Mouse (Mus musculus): ENCODE data around the gene Schip1.
A peak's percentile ranks its signal among the peaks of the same experiment; 100 is the strongest.

Schip1 gene

DNA sequence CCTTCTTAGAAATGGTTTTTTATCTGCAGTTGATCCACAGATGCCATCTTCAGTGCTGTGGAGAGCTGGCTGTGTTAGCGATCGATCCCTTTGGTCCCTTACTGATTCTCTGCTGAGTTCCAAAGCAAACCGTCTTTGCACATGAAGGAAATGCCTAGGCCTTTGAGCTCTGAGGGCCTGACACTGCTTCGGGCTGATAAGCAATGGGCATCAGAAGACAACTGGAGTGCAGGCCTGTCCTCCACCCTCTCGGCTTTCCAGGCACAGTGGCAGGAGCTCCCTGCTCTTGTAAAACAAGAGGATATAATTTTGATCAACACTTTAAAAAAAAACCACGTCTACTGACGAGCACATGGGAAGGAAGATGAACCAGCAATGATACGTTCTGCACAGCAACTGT lies 477.1 kb downstream of the Schip1 start:
- DNase-seq (ENCODE audit: low read depth in 1 of 2, low spot score in 2 of 2) = no peak

DNA sequence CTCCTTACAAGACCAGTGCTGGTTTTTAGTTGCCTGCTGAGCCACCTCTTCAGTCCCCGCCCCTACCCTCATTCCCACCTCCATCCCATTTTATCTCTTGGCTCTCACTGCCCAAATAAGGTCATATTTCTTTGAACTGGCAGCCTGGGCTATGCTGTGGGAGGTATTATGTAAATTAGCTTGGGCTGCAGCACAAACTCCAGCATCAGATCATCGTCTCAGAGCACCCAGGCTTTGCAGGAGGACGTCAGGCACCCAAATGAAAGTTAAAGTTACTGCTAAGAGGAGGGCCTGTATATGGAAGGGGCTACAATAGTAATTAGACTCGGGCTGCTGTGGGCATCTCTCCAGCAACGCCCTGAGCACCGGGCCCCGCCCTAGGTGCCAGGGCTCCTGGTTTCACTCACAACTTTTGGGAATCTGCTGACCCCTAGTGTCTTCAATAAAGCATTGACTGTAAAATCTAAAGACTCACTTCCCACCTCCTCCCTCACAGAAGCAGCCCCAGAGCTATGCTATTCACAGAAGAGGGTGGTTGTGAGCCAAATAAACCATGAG lies 478.4 kb downstream of the Schip1 start:
- DNase-seq (ENCODE audit: low read depth in 1 of 2, low spot score in 2 of 2) = no peak

DNA sequence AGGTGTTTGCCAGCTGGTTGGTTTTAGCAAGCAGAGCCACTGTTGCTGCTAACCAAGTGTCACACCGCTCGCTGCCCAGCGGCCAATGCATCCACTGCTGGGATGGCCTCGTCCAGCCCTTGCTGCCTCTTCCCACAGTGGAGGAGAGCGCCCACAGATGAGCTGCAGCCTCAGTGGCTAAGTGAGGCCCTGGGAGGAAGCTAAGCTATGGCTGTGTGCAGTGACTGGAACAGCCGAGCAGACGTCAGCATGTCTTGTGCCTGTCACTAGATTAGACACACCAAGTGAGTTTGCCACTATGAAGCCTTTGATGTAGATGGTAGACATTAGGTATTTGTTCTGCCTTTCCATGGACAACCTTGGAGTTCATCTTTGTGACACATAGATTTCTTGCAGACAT lies 480.2 kb downstream of the Schip1 start:
- no peak for DNase-seq (ENCODE audit: low read depth in 1 of 2, low spot score in 2 of 2)

DNA sequence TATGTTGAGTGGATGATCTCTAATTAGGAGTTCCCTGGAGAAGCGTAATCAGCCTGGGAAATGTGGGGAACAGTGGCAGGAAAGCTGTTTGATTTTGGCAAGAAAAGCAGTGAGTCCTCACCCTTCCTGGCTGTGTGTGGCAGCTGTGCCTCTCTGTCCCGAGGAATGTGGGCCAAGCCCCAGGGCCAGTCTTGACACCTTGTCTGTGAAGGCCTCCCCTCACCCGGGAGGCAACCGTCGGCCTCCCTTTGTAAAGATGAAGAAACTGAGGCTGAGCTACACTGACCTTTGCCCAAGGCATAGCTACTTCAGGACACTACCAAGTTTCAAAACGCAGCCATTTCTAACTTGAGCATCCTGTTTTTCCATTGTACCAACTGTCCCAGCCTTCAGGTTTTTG lies 481.3 kb downstream of the Schip1 start:
- no peak for DNase-seq (ENCODE audit: low read depth in 1 of 2, low spot score in 2 of 2)

DNA sequence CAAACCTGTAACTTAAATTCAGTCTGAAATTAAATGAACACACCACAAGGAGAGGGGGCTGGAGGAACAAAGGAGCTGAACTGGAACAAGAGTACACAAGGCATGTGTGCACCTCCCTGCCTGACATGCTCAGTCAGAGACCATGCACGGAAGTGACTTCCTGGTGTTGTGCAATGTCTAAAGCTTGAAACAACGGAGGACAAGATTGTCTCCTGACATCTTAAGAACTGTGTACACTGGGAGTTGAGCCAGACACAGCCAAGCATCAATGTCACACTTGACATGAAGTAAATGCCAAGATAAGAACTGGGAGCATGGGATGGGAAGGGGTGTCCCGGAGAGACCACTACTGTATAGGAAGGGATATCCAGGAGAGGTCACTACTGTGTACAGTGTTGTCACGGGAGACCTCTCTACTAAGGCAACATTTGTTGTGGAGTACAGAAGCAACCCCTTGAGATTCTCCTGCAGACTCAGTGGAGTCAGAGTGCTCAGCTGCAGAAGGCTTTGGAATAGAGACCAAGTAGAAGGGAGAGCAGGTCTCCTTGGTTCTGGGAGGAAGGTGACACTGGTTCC lies 490.6 kb downstream of the Schip1 start:
- DNase-seq (ENCODE audit: low read depth in 1 of 2, low spot score in 2 of 2) = no peak

DNA sequence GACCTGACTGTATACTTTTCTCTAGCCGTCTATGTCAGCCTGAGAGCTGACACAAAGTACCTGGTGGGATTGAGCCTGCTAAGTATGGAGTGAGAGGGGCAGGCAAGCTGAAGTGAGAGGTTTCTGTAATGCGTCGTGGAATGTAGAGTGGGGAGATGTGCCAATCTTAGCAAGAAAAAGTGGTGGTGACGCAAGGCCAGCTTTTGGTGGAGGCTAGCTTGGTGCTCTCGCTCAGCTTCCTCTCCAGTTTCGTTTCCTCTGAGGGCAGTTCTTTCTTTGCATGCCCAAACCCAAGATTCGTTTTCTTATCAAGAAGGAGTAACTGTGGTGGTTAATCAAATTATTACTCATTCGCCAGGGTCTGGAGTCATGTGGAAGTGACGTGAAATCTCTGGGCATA lies 492.3 kb downstream of the Schip1 start:
- peak; percentile 45 to 46 for DNase-seq (ENCODE audit: low read depth in 1 of 2, low spot score in 2 of 2)

DNA sequence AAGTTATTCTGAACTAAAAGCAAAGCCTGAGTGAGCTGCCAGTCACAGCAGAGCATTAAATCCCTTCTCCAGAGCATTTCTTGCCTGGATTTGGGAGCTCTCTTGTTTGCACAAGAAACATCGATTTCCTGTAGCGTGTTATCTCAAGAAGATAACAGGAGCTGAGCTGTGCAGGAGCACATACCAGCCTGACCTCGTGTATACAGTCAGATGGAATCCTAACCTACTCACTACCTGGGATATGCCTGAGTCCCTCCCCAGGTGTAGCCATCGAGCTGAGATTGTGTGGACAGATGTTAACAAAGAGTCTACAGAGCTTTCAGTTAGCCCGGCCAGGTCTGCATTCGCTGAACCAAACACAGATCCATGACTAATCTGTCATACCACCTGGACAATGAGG lies 494.1 kb downstream of the Schip1 start:
- DNase-seq (ENCODE audit: low read depth in 1 of 2, low spot score in 2 of 2) = no peak

DNA sequence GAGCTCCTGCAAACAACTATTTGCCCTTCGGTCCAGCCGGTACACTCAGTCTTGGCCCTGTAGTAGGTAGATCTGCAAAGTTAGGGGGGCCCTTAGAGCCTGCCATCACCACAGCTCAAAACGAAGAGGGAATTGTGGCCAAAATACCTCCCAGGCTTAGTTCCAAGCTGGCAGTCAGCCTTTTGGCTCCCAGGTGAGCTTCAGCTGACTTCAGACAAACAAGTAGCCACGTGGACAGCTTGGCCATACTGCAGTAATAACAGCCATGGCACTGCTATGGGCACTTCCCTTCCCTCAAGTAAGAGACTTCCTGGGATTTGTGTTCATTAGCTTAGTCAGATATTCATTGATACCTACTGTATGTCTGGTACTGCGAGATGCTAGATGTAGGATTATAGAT lies 495.5 kb downstream of the Schip1 start:
- no peak for DNase-seq (ENCODE audit: low read depth in 1 of 2, low spot score in 2 of 2)

DNA sequence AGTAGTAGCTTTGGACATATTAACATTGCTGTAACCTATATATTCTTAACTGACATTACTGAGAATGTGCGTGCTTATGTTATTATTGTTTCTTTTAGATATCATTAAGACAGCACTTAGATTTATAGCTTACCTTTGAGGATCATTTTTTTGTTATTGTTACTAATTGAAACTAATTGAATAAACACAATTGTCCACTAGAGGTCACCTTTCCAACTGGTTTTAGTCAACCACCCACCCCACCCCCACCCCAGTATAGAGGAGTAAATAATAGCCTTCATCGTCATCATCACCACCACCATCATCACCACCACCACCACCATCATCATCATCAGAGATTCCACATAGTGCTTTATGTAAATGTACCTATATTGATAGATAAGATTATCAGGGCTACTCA lies 498.2 kb downstream of the Schip1 start:
- no peak for DNase-seq (ENCODE audit: low read depth in 1 of 2, low spot score in 2 of 2)

DNA sequence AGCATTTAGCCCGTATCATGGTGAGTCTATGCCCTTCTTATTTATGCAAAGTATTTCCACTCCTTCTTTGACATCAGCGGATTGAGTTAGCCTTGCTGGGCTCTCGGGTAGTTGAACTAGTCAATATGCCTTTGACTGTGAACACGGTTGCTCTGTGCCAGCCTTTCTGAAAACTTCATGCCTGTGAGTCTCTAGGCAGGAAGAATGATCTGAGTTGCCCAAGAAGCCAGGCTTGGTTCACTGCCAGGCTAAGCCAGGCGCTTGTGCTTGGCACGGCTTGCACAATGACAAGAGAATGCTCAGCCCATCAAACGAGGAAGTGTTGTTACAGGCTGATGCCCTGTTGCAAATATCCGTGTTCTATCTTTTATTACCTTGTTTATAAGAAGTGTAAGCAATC lies 499.3 kb downstream of the Schip1 start:
- DNase-seq (ENCODE audit: low read depth in 1 of 2, low spot score in 2 of 2) = peak; percentile 41 to 58

DNA sequence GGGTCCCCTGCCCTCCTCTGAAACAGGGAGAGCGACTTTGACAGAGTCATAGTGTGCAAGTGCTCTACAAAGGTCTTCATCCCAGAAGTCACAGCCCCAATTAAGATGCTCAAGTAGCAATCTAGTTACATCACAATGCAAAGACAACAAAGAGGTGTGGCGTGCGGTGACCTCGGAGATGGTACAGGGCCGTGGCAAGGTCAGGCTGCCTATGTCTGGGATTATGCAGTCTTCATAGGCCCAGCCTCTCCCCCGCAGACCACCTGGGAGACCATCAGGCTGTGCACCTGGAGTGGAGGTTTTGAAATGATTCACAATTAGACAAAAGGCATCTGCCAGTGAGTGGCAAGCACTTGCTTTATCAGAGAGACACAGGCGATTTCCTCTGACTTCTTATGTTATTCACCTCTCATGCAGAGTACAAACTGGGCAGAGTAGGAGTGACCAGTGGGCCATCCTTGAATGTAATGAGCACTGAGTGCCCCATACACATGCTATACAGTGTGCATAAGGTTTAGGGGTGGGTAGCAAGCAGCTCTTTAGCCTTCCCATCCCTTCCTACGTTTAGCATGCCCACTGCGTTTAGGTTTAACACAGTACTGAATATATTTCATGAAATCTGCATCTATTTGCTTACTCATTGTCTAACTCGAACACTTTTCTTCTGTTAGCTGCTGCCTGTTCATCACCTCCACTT lies 500.5 kb downstream of the Schip1 start:
- DNase-seq (ENCODE audit: low read depth in 1 of 2, low spot score in 2 of 2) = no peak

DNA sequence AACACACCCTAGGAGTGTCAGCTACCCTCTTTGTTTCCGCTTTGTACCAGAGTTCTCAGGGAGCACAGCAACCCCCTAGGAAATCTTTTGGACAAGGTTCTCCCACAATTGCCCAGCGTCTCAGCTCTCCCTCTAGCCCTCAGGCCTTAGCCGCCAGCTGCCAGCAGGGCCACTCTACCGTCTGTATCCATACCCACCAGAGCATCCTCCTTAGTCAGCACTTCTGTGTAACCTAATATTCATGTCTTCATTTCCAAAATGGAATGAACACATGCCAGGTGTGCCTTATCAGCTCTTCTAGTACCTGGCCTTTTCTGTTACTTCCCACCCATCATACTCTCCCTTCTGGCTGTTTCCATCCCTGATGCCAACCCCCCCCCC lies 501.1 kb downstream of the Schip1 start:
- no peak for DNase-seq (ENCODE audit: low read depth in 1 of 2, low spot score in 2 of 2)

DNA sequence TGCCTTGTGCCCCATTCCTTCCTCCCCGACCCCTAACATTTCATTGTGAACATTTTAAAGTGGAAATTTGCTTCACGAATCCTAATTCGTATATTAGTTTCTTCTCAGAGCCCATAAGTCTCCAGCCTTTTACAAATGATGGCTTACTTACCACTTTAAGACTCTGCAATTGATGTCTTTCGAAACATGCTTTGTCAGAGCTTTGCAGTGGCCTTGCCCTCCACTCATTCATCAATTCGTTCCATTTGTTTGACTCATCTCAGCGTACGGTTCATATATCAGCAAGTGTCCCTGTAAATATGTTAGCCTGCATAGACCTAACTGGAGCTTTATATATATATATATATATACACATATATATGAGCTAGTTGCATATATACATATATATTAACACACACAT lies 503.0 kb downstream of the Schip1 start:
- DNase-seq (ENCODE audit: low read depth in 1 of 2, low spot score in 2 of 2) = no peak

DNA sequence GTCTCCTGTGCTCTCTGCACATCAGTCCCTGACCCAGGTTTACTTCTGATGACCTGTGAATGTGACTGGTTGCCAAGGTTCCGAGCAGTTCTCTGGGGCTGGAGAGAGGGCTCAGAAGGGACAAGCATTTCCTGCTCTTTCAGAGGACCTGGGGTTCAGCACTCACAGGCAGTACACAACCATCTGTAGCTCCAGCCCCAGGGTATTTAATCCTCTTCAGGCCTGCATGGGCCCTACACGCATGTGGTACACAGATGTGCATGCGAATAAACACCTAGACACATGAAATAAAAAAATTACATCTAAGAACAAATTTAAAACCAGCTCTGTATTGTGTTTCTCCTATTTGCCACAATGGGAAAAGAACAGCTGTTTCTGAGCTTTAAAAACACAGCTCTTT lies 503.5 kb downstream of the Schip1 start:
- DNase-seq (ENCODE audit: low read depth in 1 of 2, low spot score in 2 of 2) = no peak

DNA sequence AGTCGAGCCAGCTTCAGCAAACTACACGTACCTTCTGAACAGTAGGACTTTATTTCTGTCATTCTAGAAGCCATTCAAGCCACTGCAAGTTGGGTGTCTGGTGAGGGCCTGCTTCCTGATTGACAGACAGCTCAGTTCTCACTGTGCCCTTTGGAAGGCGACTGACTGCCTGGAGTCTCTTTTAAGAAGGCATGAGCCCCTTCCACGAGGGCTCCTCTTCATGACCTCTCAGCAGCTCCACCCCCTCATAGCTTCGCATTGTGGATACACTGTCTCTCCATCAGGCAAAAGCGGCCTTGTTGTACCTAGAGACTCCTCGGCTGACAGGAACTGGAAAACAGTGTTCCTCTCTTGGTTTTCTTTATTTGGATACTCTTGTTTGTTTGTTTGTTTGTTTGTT lies 504.1 kb downstream of the Schip1 start:
- DNase-seq (ENCODE audit: low read depth in 1 of 2, low spot score in 2 of 2) = no peak

DNA sequence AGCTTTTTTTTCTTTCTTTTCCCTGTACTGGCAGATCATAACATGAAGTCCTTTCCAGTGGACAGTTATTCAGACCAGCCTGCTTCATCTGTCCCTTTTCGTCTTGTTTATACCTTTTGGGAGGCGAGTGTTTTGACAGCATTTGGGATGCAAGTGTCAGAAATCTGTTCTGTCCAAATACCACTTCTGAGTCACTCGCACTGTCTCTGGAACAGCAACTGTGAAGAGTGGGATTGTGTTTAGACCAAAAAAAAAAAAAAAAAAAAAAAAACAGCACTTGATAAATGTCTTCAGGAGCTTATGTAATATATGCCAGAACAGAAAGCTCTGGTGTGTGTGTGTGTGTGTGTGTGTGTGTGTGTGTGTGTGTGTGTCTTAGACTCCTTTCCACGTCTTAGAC lies 505.7 kb downstream of the Schip1 start:
- DNase-seq (ENCODE audit: low read depth in 1 of 2, low spot score in 2 of 2) = no peak

DNA sequence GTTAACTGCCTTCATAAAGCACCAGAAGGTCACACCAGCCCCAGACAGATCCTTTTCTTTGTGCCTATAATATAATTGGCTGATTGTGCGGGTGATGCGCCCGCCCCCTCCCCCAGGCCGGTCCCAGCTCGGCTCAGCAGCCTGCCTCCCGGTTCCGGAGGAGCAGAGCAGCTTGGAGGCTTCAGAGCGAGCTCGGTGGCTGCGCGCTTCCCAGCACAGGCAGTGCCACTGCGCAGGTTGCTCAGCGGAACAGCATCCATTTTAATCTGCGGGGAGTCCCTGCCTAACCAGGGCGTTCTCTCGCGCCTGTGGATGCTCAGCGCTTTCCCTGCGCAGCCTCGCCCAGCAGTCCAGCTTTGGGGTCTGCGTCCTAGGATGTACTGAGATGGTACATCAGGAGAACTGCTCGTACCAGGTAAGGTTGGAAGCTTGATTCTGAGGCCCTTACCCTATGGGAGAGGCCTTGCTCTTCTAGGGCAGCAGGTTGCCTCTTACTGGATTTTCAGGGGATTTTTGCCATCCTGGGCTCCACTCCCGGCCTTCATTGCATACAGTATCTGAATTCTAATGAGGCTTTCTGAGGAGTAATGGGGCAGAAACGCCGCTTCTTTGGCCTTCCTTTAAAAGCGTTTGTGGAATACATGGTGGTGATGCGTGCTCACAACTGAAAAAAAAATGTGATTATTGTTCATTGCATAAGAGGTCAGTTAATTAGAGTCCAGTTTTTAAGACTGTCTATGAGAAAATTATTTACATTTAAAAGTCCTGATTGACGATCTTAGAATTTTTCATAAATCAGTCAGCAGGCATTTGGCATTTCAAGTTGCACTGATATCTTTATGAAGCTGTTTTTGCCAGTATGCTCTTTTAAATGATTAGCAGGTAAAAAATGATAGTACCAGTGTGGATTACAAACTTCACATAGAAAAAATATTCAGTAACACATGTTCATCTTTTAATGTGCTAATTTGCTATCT lies 507.9 kb downstream of the Schip1 start:
- DNase-seq (ENCODE audit: low read depth in 1 of 2, low spot score in 2 of 2) = no peak

DNA sequence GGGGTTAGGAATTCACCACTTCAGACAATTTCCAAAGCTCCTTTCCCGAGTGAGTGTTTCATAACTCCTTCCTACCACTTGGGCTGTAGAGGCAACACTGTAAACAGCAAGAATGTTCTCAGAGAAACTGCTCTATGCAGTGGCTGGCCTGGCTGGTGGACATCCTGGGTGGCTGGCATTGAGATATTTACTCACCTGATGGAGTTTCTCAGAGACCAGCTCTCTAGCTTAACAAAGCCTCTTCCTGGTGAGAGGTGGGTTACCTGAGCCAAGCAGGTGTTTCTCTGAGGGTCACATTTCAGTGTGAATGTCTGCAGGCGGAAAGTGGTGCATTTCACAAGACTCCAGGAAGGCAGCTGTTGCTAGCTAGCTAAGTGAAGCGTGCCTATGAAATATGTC lies 508.6 kb downstream of the Schip1 start:
- DNase-seq (ENCODE audit: low read depth in 1 of 2, low spot score in 2 of 2) = no peak

DNA sequence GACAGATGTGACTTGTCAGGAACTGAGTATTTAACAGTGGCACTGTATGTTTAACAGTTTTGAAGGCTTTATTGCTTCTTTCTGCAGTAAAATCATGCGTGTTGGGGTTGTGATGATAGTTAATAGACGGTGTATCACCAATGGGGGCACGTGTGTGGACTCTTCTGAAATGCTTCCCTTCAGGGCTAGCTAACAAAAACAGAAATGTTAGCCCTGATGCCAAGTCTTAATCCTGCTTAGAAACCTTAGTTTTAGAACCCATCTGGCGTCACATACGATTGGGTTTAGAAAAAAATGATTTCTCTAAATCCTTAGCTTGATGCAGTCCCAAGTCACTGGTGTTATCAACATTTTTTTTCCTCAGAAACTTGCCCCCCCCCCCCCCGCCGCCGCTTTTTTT lies 509.5 kb downstream of the Schip1 start:
- no peak for DNase-seq (ENCODE audit: low read depth in 1 of 2, low spot score in 2 of 2)

DNA sequence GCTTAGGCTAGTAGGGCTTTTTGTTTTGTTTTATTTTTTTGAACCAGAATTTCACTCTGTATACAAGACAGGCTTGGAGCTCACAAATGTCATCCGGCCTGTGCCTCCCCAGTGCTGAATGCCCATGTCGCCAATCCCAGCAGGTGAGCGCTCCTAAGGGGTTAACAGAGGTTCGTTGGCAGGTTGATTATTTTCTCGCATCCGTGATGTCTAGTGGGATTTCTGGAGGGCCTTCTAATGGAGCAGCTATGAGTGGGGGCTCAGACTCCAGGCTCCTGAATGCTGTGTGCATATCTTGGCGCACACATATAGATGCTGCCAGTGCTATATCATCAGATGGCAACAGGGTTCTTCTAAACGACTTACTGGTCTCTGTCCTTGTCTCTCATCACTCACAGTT lies 510.0 kb downstream of the Schip1 start:
- no peak for DNase-seq (ENCODE audit: low read depth in 1 of 2, low spot score in 2 of 2)

DNA sequence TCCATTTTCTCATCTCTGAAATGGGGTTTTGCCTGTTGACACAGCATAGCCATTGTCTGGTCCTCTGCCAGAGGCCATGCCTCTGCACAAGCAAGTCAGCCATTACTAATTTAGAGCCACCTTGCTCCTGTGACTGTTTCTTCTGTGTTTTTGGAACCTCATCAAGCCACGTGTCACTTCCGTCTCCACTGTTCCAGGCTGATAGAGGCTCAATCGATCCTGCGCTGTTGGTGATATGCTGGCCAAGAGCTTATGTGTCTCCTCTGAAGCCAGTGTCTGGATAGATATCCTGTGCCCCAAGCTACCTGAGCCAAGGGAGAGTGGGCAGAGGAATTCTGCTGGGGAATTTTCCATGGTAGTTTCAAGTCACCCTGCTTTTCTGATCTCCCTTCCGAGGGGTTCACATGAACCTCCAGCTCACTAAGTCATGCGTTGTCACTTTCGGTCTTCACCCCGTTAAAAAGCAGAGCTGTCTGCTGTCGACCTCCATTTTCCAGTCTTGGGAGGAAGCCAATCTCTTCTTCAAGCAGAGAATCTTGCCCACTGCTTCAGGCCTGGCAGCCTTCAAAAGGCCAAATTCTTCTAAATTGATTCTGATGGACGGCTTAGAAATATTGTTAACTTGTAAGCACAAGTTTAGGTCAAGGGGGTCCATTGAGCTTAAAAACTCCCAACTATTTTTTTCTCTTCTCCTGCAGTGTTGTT lies 511.2 kb downstream of the Schip1 start:
- DNase-seq (ENCODE audit: low read depth in 1 of 2, low spot score in 2 of 2) = no peak
